Mouse (Mus musculus) lung, postnatal 25 days (tissue): ENCODE measurements around the gene Slc25a34.
A peak's percentile ranks its signal among the peaks of the same experiment; 100 is the strongest.

Experiments used
- DNase-seq: peaks from one replicate; pipeline ENCODE4 v3.0.0; 2022; ENCODE audit warnings: low spot score

The Slc25a34 gene

GRCm38 (mm10) chr4:141581051-141581450 is 42.6 kb downstream of the Slc25a34 start:
- DNase-seq, result no peak

DNA sequence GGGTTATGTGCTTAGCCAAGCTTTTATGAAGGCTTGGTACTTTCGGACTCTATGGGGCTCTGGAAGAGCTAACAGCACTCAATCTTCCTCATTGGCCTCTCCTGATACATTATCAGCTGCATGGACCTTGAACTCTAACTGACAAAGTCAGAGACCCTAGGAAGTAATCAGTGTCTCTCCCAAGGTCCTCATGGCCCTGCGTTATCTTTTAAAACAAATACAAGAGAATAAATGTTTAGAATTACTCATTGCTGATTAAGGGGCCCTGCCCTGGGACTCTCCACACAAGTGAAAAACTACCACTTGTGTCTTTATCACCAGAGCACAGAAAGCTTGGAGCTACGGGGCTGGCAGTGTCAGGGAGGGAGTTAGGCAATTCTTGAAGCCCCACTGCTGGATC is 44.8 kb downstream of the Slc25a34 start:
- no peak for DNase-seq

DNA sequence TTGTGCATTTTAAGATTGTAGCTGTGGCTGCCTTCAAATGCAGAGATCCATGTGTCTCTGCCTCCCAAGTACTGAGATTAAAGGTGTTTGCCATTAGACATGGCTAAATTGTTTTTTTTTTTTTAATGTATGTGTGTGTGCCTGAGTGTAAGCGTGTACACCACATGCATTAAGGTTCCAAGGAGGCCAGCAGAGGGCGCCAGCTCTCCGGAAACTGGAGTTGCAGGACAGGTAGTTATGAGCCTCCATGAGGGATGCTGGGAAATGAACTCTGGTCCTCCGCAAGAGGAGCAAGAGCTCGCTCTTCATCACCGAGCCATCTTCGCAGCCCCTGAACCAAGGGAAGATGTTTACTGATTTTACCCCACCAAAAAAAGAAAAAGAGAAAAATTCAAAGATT is 46.7 kb downstream of the Slc25a34 start:
- DNase-seq, result no peak

- DNase-seq, result no peak
These were observed 47.2 kb downstream of the Slc25a34 start for GRCm38 (mm10) chr4:141576404-141576803.

DNA sequence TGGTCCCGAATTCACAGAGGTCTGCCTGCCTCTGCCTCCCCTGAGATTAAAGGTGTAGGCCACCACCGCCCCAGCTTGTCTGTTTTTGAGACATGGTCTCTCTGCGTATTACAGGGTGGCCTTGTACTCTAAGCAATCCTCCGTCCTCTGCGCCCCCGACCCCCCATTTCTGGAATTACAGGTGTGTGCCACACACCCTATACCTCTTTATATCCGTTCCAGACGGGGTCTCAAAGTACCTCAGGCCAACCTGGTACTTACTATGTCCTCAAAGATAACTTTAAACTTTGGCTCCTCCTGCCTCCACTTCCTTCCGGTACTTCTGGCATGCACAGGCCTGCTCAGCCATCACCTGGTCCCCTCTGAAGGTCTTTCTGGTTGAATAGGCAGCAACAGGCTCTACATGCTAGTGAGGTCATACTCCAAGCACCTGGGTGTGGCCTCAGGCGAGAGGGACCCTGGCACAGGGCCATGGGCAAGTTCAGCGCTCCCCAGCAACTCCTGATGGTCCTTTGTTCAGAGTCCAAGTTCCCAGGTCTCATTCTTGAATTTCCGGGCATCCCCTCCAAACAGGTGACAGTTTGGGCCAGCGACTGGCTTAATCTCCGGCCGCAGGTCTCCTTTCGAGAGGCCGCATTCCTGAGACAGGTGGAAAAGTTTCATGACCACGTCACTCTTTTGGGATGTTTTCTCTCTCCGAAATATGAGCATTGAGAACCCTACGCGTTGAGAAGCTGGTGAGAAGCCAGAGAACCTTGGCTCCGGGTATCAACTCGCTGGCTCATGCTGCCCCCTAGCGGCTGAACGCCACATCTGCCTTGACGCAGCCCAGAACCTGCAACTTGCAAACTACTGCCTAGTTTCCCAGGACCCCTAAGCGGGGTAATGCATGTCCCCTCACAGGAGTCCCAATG is 48.6 kb downstream of the Slc25a34 start:
- peak; percentile 90 for DNase-seq

- DNase-seq, result peak; percentile 86
These were observed 50.2 kb downstream of the Slc25a34 start for GRCm38 (mm10) chr4:141573359-141573966.

DNA sequence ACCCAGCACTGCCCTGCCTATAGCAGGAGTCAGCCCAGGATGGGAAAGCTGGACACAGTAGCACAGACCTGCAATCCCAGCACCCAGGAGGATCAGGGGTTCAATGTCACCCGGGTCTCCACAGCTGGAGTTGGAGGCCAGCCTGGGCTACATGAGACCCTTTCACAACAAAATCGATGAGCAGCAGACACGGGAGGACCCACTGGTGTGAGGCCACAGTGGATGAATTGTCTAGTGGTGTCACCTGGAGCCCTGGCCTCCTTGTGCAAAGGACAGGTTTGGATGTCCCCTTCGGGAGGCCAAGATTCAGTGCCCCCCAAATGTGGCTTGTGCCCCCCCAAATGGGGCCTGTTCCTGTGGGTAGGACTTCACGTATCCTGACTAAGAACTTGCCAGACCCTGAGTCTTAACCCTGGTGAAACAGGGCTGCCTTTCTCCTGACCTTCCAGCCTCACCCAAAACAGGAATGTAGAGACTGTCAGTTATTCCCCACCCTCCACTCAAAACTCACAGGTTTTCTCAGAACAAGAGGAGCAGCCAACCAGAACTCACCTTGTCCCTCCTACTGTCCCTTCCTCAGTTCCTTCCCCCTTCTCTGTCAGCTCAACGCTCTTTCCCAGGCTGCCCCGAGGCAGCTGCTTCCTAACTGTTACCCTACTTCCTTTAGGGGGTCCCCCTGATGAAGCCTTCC is 50.8 kb downstream of the Slc25a34 start:
- DNase-seq, result peak; percentile 67

DNA sequence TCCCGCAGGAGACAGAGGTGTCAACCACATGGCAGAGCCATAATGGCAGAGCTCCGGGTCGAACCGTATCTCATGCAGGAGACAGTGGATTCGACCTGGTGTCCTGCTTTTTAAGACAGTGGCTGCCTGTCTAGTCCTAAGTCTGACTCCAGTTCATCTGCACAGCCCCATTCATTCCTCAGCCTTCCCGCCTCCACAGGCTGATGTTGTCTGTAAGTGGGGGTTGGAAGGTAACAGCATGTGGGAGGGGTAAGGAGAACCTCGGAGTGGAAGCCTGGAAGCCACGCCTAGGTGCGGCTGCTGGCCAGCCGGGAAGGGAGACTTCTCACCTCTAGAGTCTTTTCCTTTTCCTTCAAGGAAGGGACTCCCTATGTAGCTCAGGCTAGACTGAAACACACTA is 51.7 kb downstream of the Slc25a34 start:
- peak; percentile 69 for DNase-seq

GRCm38 (mm10) chr4:141571337-141571739 is 52.3 kb downstream of the Slc25a34 start:
- DNase-seq, result no peak

GRCm38 (mm10) chr4:141570821-141571220 is 52.8 kb downstream of the Slc25a34 start:
- no peak for DNase-seq

DNA sequence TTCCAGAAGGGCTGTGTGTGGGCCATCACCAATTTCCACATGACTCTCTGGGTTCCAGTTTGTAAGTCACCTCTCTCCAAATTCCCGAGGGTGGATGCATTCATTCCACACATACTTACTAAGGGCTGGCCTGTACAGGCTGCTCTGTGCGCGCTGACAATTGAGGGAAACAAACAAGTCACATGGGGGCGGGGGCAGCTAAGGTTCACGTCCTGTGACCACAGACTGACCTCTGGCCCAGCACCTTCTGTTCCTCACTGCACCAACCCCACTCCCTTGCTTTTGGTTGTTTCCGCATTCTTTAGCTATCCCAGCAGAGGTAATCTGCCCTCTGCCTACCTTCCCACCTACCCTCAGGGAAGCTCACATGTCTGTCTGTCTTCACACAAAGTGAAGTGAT is 53.6 kb downstream of the Slc25a34 start:
- peak; percentile 83 for DNase-seq

DNA sequence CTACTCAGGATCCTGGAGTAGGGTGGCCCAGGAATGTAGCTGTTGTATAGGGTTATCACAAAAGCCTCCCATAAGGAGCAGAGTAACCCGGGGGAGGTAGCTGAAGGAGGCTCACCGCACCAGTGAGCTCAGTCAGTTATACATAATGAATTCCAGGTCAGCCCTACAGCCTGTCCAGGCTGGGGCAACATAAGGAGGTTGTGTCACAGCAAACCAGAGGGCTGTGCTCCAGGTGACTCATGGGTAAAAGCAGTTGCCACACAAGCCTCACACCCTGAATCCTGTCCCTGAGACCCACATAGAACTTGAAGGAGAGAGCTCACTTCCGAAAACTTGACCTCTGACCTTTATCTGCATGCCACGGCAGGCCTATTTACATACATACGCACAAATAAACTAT is 54.7 kb downstream of the Slc25a34 start:
- no peak for DNase-seq
